In the genomic region with DNA sequence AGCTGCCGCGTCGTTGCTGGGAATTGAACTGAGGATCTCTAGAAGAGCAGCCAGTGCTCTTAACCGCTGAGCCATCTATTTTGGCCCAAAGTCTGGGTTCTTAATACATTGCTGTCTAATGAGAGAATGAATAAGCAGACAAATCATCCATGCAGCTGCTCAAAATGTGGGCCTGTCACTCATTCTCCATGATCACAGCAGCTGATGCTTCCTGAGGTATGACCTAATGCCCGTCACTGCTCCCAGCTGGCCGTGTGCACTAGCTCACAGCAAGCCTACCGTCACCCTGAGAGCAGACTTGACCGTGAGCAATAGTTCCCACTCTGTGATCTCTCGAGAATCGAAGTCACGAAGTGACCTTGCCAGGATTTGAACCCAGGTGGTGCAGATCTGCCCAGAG, we compare ENCODE assay signal across 27 mouse cellular contexts. TPM values are rescaled to one million over a fixed set of nuclear protein-coding genes. Genes with fewer than 3 reads are reported as not detected.
"Had no signal": no experiment of that assay in that cellular context is flagged by ENCODE, and none has a peak within 500 bp of the region (broad histone marks: within the 10 kb centered on the region; RNA-seq: fewer than 3 reads in every experiment).

No protein-coding gene starts in this region.

- H3K27ac ChIP-seq: heart, adult 2 months; heart, embryonic 13.5 days; heart, embryonic 15.5 days; hindbrain, embryonic 13.5 days; hindbrain, embryonic 15.5 days; intestine, embryonic 15.5 days; kidney, embryonic 15.5 days; kidney, postnatal 0 days; limb, embryonic 15.5 days; liver, embryonic 12.5 days; liver, embryonic 14.5 days had no signal

- H3K36me3 ChIP-seq: heart, embryonic 13.5 days; heart, embryonic 15.5 days; hindbrain, embryonic 13.5 days; hindbrain, embryonic 15.5 days; intestine, embryonic 15.5 days; kidney, embryonic 15.5 days; liver, embryonic 12.5 days had no signal

- ATAC-seq: inflammation-experienced regulatory T-cells, adult 6 months; intestine, embryonic 15.5 days; liver, embryonic 12.5 days had no signal

- H3K9me3 ChIP-seq: heart, embryonic 13.5 days; heart, embryonic 15.5 days; hindbrain, embryonic 13.5 days; hindbrain, embryonic 15.5 days; intestine, embryonic 15.5 days; kidney, embryonic 15.5 days; limb, embryonic 12.5 days; limb, embryonic 15.5 days; liver, embryonic 12.5 days had no signal

- H3K9ac ChIP-seq: heart, embryonic 13.5 days; heart, embryonic 15.5 days; hindbrain, embryonic 13.5 days; hindbrain, embryonic 15.5 days; intestine, embryonic 15.5 days; kidney, embryonic 15.5 days; limb, embryonic 12.5 days; limb, embryonic 15.5 days; liver, embryonic 12.5 days; liver, embryonic 14.5 days had no signal

- H3K4me2 ChIP-seq: heart, embryonic 11.5 days; heart, embryonic 13.5 days; heart, embryonic 15.5 days; hindbrain, embryonic 13.5 days; hindbrain, embryonic 15.5 days; intestine, embryonic 15.5 days; kidney, embryonic 15.5 days; limb, embryonic 12.5 days; limb, embryonic 15.5 days; liver, embryonic 12.5 days had no signal

- DNase-seq: gastrocnemius, postnatal 14 days; gastrocnemius, postnatal 36 days; heart, adult 11 months; heart, adult 2 months; heart, postnatal 14 days; heart, postnatal 36 days; kidney, adult 11 months; layer of hippocampus, adult 9-11 months; layer of hippocampus, postnatal 36 days; left cerebral cortex, postnatal 4 days had no signal

- H3K4me3 ChIP-seq: heart, adult 2 months; heart, embryonic 13.5 days; heart, embryonic 15.5 days; hindbrain, embryonic 13.5 days; hindbrain, embryonic 15.5 days; intestine, embryonic 15.5 days; kidney, embryonic 15.5 days; limb, embryonic 12.5 days; limb, embryonic 15.5 days; liver, embryonic 12.5 days had no signal

RNA-seq across cellular contexts. Expression of a gene that starts 4.1 kb away (rescaled TPM):
- polyA plus RNA-seq: heart, adult 2 months; heart, embryonic 11.5 days; heart, embryonic 13.5 days; heart, embryonic 15.5 days; heart, postnatal 0 days; hindbrain, embryonic 11.5 days; inflammation-experienced regulatory T-cells, adult 6 months; kidney, adult 2 months; kidney, embryonic 15.5 days; liver, adult 2 months; liver, embryonic 12.5 days; liver, embryonic 14.5 days had no signal
